Mouse (Mus musculus): ENCODE measurements around the gene Dpy19l3. TPM values are rescaled to one million over a fixed set of nuclear protein-coding genes. Genes with fewer than 3 reads are reported as not detected.

Gene Dpy19l3
- 1 to 10 TPM; 5.0 TPM for total RNA-seq (2021)
- long read RNA-seq, experiment 1, partial matches to known transcripts, result 0 of 5 reads
- long read RNA-seq, experiment 1, other reads (novel, unspliced or antisense), result 5 of 5 reads
- long read RNA-seq, experiment 2, partial matches to known transcripts, result 1 of 4 reads
- long read RNA-seq, experiment 2, other reads (novel, unspliced or antisense), result 3 of 4 reads

- DNase-seq, result peak; percentile 89
Observed at GRCm38 (mm10) chr7:35754033-35754885, at the start of gene Dpy19l3. Gene Dpy19l3, minus strand, starts transcription at chr7:35754454.

DNA sequence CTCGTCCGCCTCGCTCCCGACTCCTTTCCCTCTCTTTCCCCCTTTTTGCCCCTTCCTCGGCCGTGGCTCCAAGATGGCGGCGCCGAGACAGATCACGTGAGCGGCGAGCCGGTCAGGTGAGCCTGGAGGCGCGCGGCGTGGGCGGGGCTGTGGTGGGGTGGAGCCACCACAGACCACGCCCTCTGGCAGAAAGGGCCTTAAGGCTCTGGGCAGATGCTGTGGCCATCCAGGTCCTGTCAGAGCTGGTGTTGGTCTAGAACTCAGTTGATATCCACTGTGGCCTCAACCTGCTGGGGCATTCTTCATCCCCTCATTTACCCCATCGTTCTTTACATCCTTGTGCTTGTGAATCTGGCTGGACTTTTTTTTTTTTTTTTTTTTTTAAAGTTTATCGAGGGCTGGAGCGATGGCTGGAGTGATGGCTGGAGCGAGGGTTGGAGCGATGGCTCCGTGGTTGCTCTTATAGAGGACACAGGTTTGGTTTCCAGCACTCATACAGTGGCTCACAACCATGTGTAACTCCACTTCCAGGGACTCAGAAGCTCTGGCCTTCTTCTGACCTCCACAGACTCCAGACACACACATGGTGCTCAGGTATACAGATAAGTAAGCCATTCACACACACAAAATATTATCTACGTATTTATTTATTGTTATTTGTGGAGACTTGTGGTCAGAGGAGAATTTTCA, 48.8 kb upstream of the Dpy19l3 start, which contains the start of gene Zfp507:
Zfp507 (minus strand) TSS at position 98 of the 690 bp plus-strand sequence.
- DNase-seq, result peak; percentile 83

DNA sequence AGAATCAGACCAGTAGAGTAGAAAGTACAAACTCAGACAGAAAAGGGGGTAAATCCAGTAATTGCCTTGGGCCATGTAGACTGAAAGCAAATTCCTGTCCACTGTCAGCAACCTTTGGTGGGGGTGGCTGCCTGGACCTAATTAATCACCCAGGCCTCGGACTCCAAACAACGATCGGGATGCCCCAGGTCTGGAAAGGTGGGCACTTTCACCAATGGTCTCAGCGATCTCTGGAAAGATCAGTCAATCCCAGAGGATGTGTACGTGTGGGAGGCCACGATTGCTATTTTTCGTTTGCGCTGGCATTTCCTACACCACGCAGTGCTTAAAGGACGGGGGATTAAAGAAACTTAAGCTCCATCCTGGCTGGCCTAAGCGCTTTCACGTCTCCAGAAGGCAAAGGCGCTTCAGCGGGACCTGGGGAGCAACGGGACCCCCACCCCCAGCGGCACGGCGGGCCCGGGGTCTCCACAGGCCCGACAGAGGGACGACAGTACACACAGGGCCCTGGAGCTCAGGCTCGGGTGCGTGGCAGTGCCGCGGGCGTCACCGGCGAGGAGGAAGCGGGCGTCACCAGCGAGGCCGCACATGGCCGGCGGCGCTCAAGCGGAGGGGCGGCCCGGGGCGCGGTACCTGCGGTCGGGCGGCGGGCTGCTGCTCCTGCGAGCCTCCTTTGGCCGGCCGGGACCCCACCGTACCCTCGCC, 48.1 kb upstream of the Dpy19l3 start:
- DNase-seq, result no peak

DNA sequence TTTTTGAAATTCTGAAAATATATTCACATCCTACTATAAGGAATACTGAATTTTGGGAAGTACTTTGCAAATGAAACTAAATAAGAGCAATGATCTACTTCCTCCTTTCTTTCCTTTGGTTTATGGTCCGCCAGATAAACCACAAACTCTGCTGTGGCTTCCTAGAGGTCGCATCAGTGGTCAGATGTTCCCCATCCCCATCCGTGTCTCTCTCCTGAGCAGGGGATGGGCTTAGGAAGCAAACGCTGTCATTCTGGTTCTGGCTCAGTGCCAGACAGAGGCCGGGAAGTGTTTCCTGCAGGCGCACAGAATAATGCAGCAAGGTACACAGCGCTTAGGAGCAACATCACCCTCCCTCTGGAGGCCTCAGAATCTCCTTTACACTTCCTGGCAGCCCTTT, 41.9 kb upstream of the Dpy19l3 start:
- no peak for DNase-seq

- no peak for DNase-seq
Observed at GRCm38 (mm10) chr7:35794145-35794664, 40.0 kb upstream of the Dpy19l3 start.

DNA sequence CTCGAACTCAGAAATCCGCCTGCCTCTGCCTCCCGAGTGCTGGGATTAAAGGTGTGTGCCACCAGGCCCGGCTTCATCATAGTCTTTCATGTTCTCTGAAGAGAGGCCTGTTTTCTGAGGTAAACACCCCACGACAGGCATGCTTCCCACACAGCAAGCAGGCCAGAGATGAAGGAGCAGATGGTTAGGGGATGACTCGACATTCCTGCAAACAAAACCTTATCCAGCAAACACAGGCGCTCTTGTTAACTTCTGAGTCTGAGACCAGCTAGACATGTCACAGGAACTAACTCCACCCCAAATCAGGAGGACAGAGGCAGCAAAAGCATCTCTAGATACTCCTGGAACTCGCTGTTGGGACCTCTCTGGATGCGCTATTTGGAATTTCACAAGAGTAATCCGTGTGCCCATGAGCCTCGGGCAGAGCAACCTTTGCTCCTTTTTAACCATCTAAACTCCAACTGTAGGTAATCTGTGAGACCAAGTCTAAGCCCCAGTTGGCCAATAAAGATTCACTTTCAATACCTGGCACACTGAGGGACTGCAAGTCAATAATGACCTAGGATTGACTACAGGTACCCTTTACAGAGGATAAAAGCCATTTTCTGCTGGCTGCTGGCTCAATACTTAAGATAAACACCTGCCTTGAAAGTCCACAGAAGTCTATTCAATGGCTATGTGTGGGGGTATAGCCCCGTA, 38.0 kb upstream of the Dpy19l3 start:
- no peak for DNase-seq

DNA sequence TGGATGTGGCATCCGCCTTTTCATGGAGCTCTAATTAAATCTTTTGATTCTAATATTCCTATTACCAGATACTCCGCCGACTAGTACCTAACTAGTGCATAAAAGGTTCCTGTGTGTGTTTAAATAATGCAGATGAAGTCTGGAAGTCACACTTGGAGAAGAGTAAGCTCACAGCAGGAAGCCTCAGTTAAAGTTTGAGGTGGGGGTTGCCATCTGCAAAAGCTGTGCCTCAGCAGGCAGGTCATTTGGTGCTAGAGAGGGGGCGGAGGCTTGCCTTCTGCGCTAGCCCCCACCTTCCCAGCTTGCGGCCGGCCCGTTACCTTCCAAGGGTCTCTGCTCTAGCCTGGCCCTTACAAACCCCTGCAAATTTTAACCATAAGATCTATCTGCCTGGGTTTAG, 36.7 kb upstream of the Dpy19l3 start:
- DNase-seq, result no peak

- no peak for DNase-seq
Observed at GRCm38 (mm10) chr7:35790201-35790600, 35.9 kb upstream of the Dpy19l3 start.

- no peak for DNase-seq
Observed at GRCm38 (mm10) chr7:35785579-35785978, 31.3 kb upstream of the Dpy19l3 start.

GRCm38 (mm10) chr7:35782252-35782651, 28.0 kb upstream of the Dpy19l3 start:
- DNase-seq, result no peak

DNA sequence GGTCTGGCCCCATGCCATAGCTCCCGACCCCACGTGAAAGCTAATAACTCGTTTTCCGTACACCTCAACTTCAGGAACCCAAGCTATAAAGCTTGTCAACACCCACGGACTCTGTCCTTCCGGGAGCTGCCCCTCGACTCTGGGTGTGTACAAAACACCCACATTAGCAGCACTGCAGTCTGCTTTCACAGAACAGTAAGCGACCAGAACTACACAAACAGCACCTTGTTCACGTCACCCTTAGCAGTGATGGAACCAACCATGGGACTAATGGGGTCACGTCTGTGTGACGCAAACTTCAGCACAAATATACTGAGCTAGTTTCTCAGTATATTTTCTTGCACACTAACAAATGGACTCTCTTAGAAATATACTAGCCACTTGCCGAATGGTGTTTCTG, 19.9 kb upstream of the Dpy19l3 start:
- no peak for DNase-seq

- DNase-seq, result no peak
Observed at GRCm38 (mm10) chr7:35772347-35772746, 18.1 kb upstream of the Dpy19l3 start.

GRCm38 (mm10) chr7:35771106-35771505, 16.9 kb upstream of the Dpy19l3 start:
- DNase-seq, result no peak

GRCm38 (mm10) chr7:35770122-35770521, 15.9 kb upstream of the Dpy19l3 start:
- no peak for DNase-seq

DNA sequence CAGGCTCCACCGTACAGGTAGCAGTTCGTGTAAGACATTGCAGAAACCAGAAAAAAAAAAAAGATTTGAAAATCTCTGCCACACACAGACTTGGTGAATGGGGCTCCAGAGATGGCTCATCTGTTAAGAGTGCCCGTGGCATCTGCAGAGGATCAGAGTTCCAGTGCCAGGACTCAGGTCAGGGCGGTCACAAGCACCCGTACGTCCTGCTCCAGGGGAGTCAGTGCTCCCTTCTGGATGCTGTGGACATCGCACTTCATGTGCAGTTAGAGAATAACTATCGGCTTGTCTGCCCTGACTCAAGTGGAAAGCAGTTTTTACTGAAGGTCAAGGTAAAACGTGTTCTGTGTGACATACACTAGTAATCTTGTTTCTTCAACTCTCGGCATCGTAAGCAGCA, 10.2 kb upstream of the Dpy19l3 start:
- DNase-seq, result no peak

- DNase-seq, result no peak
Observed at GRCm38 (mm10) chr7:35761801-35762200, 7.5 kb upstream of the Dpy19l3 start.

GRCm38 (mm10) chr7:35759602-35760001, 5.3 kb upstream of the Dpy19l3 start:
- no peak for DNase-seq

DNA sequence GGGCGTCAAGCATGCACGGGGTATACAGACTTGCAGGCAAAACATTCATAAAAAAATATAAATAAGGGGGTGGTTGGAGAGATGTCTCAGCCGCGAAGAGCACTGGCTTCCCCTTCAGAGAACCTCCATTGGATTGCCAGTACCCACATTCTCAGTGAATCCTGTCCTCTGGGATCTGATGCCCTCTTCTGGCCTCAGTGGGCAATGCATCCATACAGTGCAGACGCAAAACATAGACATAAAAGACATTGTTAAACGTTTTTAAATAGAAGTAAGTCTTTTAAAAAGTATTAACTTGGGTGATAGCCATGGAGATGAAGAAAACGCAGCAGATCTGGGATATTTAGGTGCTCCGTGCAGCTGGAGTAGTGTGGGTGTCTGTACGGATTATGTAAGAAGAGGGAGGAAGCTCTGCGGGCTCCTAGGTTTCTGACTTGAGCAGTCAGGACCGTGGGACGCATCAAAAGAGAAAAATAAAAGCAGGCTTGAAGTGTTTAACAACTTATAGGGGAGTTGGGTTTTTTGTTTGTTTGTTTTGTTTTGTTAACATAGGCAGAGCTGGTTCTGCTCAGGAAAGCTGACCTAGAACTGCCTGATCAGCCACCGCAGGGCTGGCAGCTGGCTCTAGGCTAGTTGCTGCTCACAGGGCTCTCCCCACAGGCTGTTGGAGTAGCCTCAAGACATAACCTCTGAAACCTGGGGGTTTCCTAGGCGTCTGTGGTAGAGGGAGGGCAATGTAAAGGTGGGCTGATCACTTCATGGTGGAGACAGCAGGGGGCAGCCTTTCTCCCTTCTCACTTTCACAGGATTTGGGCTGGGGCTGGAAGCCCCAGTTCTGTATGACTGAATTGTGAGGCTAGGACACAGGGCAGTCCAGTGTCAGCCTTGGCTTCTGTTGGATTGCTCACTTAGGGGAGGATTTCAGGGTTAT, 2.5 kb upstream of the Dpy19l3 start:
- DNase-seq, result no peak

- no peak for DNase-seq
Observed at GRCm38 (mm10) chr7:35754886-35755168, 573 bp upstream of the Dpy19l3 start.

GRCm38 (mm10) chr7:35753319-35754032, 778 bp downstream of the Dpy19l3 start:
- no peak for DNase-seq

Data from gastrocnemius, postnatal 25 days (tissue).